Mouse (Mus musculus): ENCODE results near the gene Mdm2. TPM values are rescaled to one million over a fixed set of nuclear protein-coding genes. Genes with fewer than 3 reads are reported as not detected.

Mdm2 gene
- polyA plus RNA-seq, 1 experiment from 2014 or later = 22.0 TPM

DNA sequence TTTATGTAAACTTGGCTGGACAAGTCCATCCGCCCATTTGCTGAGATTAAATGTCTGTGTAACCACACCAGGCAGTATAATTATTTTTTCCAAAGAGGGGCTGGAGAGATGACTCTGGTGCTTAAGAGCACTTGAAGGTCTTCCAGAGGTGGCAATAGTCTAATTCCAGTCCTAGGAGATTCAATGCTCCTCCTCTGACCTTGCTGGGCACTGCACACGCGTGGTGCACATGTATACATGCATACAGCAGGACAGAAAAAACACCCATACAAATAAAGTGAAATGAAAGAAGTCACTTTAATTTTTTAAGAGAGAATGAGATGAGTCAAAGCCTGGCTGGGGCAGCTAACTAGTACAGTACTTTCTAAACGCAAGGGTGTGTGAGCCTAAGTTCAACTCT, 10.6 kb downstream of the Mdm2 start:
- H3K4me3 ChIP-seq (replicated peaks; ENCODE audit: low read depth, low read length) = no peak overlapping the region
- H3K9me3 ChIP-seq (replicated peaks; ENCODE audit: low read length) = no peaks in the 10 kb centered on the region
- WGBS = 96% methylated on average over 4 of the region's 4 CpGs
- no peak overlapping the region for H3K9ac ChIP-seq (ENCODE audit: low read depth, low read length)
- no peak overlapping the region for H3K4me2 ChIP-seq (ENCODE audit: low read length)
- no peak overlapping the region for H3K27ac ChIP-seq
- H3K27me3 ChIP-seq (ENCODE audit: insufficient read depth, low read length) = no peaks in the 10 kb centered on the region
- peaks cover 73% of the 10 kb centered on the region for H3K36me3 ChIP-seq (ENCODE audit: insufficient read depth, low read length)
- DNase-seq (ENCODE audit: low spot score) (no peak), ATAC-seq (replicated peaks; ENCODE audit: low FRiP score, low read depth) (no peak)
- no peak for TF ChIP-seq CTCF (IDR thresholded peaks at IDR 0.05; ENCODE audit: low read depth)
- H3K4me1 ChIP-seq (replicated peaks; ENCODE audit: insufficient read depth, low read length) = no peaks in the 10 kb centered on the region

DNA sequence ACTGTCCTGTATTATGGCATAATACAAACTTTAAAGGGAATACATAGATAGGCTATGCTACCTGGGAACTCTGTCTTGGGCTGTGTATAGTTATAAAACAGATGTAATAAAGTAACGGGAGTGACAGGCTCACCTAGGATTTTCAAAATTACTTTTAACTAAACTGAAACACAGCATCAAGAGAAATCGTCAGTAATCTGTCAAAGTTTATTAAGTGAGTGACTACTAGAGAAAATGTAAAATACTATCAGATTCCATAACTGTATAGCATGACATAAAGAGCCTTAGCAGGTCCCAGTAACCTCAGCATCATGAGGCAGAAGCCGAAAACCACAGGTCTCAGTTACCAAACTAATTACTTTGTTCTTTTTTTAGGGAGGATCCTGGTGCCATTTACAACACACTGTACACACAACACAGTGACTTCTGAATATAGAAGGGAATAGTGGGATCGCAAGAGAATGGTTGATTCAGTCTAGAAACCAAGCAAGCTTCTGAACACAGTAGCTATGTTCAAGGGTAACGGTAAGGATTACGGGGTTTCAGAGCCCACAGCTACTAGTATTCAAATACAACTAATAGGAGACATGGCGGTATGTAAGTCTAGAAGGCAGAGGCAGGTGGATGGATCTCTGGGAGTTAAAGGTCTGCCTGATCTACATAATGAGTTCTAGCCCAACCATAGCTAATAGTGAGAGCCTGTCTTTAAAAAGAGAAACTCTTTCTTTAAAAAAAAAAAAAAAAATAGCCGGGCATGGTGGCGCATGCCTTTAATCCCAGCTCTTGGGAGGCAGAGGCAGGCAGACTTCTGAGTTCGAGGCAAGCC, 12.0 kb downstream of the Mdm2 start:
- no peak for TF ChIP-seq CTCF (IDR thresholded peaks at IDR 0.05; ENCODE audit: low read depth)
- Histone ChIP-seq H3K9me3 (replicated peaks; ENCODE audit: low read length) (no peaks in the 10 kb centered on the region), H3K4me1 (replicated peaks; ENCODE audit: insufficient read depth, low read length) (no peaks in the 10 kb centered on the region), H3K4me3 (replicated peaks; ENCODE audit: low read depth, low read length) (no peak overlapping the region), H3K27ac (no peak overlapping the region), H3K9ac (ENCODE audit: low read depth, low read length) (no peak overlapping the region), H3K36me3 (ENCODE audit: insufficient read depth, low read length) (peaks cover 70% of the 10 kb centered on the region), H3K4me2 (ENCODE audit: low read length) (no peak overlapping the region), H3K27me3 (ENCODE audit: insufficient read depth, low read length) (no peaks in the 10 kb centered on the region)
- 95% methylated on average over 10 of the region's 10 CpGs for WGBS
- DNase-seq (ENCODE audit: low spot score) (no peak), ATAC-seq (replicated peaks; ENCODE audit: low FRiP score, low read depth) (no peak)

DNA sequence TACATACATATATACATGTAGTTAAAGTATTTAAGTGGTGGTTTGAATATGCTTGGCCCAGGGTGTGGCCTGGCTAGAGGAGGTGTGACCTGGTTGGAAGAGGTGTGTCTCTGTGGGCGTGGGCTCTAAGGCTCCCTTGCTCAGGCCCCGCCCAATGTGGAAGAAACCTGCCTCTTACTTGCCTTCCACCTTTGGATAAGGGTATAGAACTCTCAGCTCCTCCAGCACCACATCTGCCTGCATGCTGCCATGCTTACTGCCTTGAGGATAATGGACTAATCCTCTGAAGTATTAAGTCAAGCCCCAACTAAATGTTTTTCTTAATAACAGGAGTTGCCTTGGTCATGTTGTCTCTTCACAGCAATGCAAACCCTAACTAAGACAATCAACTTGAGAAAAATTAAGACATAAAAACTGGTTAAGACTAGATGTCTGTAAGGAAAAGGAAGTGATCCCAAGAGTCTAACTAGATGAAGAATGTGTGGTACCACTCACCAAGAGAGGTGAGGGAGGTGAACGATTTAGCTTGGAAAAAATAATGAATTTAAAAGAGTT, 12.9 kb downstream of the Mdm2 start:
- Histone ChIP-seq H3K4me3 (replicated peaks; ENCODE audit: low read depth, low read length) (no peak overlapping the region), H3K9ac (ENCODE audit: low read depth, low read length) (no peak overlapping the region), H3K27ac (no peak overlapping the region), H3K4me1 (replicated peaks; ENCODE audit: insufficient read depth, low read length) (no peaks in the 10 kb centered on the region), H3K36me3 (ENCODE audit: insufficient read depth, low read length) (peaks cover 64% of the 10 kb centered on the region), H3K27me3 (ENCODE audit: insufficient read depth, low read length) (no peaks in the 10 kb centered on the region), H3K9me3 (replicated peaks; ENCODE audit: low read length) (no peaks in the 10 kb centered on the region), H3K4me2 (ENCODE audit: low read length) (no peak overlapping the region)
- no peak for ATAC-seq (replicated peaks; ENCODE audit: low FRiP score, low read depth)
- DNase-seq (ENCODE audit: low spot score) = no peak
- WGBS = 96% methylated on average over 3 of the region's 3 CpGs
- TF ChIP-seq CTCF (IDR thresholded peaks at IDR 0.05; ENCODE audit: low read depth) = no peak

DNA sequence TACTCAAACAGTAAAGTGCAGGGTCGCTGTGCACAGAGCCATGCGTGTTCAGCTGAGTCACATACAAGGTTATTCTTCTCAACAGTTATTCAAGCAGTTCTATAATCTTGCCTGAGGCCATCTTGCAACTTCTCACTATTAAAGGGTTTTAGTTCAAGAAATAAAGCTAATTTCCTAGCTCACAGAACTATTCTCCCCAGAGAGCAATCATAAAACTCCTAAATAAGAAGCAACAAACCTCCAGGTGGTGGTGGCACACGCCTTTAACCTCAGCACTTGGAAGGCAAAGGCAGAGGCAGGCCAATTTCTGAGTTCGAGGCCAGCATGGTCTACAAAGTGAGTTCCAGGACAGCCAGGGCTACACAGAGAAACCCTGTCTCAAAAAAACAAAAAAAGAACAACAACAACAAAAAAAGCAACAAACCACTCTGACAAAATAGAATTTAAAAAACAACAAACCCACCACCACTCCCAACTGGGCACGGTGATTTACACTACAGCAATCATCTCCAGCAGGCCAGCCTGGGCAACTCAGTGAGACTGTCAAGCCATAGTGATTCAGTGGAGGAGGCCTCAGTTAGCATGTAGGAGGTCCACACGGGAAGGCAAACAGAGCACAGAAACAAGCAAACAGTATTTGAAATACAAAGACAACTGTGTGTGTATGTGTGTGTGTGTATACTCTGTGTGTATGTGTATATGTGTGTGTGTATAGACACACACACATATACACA, 13.6 kb downstream of the Mdm2 start:
- 93% methylated on average over 6 of the region's 6 CpGs for WGBS
- Histone ChIP-seq H3K4me3 (replicated peaks; ENCODE audit: low read depth, low read length) (no peak overlapping the region), H3K4me2 (ENCODE audit: low read length) (no peak overlapping the region), H3K9ac (ENCODE audit: low read depth, low read length) (no peak overlapping the region), H3K36me3 (ENCODE audit: insufficient read depth, low read length) (peaks cover 68% of the 10 kb centered on the region), H3K4me1 (replicated peaks; ENCODE audit: insufficient read depth, low read length) (no peaks in the 10 kb centered on the region), H3K27me3 (ENCODE audit: insufficient read depth, low read length) (no peaks in the 10 kb centered on the region), H3K9me3 (replicated peaks; ENCODE audit: low read length) (no peaks in the 10 kb centered on the region), H3K27ac (no peak overlapping the region)
- no peak for TF ChIP-seq CTCF (IDR thresholded peaks at IDR 0.05; ENCODE audit: low read depth)
- ATAC-seq (replicated peaks; ENCODE audit: low FRiP score, low read depth) (no peak), DNase-seq (ENCODE audit: low spot score) (no peak)

DNA sequence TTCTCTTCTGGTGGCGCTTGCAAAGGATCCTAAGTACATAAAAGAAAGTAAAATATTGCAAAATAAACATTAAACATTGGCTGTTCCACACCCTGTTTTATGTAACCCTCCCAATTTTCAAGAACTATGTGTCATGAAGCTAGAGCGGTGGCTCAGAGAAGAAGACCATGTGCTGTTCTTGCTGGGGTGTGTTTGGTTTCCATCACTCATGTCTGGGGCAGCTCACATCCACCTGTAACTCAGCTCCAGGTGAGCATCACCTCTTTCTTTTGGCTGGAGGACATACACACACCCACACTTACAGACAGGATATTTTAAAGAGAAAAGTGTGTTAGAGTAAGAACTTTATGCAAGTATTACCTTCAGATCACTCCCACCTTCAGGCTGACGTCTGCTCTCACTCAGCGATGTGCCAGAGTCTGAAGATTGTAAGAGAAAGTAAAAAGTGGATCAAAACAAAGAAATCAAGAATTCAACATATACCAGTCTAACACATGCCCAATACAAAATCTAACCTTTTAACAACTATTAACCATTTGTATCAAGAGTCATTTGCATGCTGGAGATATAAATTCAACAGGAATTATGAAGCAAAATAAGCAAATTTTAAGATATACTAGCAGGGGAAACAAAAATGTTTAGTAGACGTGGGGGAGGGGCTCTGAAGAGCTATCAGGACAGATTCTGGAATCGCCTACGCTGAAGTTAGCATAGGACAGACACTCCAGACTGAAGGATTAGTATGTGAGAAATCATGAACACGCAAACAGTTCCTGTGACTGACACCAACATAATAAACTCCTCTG, 14.3 kb downstream of the Mdm2 start:
- Histone ChIP-seq H3K36me3 (ENCODE audit: insufficient read depth, low read length) (peaks cover 68% of the 10 kb centered on the region), H3K9ac (ENCODE audit: low read depth, low read length) (no peak overlapping the region), H3K4me2 (ENCODE audit: low read length) (no peak overlapping the region), H3K4me3 (replicated peaks; ENCODE audit: low read depth, low read length) (no peak overlapping the region), H3K27me3 (ENCODE audit: insufficient read depth, low read length) (no peaks in the 10 kb centered on the region), H3K27ac (no peak overlapping the region), H3K9me3 (replicated peaks; ENCODE audit: low read length) (no peaks in the 10 kb centered on the region), H3K4me1 (replicated peaks; ENCODE audit: insufficient read depth, low read length) (no peaks in the 10 kb centered on the region)
- DNase-seq (ENCODE audit: low spot score) (no peak), ATAC-seq (replicated peaks; ENCODE audit: low FRiP score, low read depth) (no peak)
- 92% methylated on average over 8 of the region's 8 CpGs for WGBS
- TF ChIP-seq CTCF (IDR thresholded peaks at IDR 0.05; ENCODE audit: low read depth) = no peak

DNA sequence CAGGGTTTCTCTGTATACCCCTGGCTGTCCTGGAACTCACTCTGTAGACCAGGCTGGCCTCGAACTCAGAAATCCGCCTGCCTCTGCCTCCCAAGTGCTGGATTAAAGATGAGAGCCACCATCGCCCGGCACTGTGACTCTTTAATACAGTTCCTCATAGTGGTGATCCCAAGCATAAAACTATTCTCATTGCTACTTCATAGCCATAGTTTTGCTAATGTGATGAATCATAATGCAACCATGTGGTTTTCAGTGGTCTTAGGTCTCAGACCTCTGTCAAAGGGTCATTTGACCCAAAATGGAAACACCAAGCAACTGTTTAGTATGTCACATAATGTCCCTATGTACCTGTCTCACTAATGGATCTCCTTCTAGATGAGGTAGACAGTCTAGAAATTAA, 15.0 kb downstream of the Mdm2 start:
- Histone ChIP-seq H3K9ac (ENCODE audit: low read depth, low read length) (no peak overlapping the region), H3K27ac (no peak overlapping the region), H3K36me3 (ENCODE audit: insufficient read depth, low read length) (peaks cover 74% of the 10 kb centered on the region), H3K4me2 (ENCODE audit: low read length) (no peak overlapping the region), H3K4me1 (replicated peaks; ENCODE audit: insufficient read depth, low read length) (no peaks in the 10 kb centered on the region), H3K27me3 (ENCODE audit: insufficient read depth, low read length) (no peaks in the 10 kb centered on the region), H3K9me3 (replicated peaks; ENCODE audit: low read length) (no peaks in the 10 kb centered on the region), H3K4me3 (replicated peaks; ENCODE audit: low read depth, low read length) (no peak overlapping the region)
- ATAC-seq (replicated peaks; ENCODE audit: low FRiP score, low read depth) (no peak), DNase-seq (ENCODE audit: low spot score) (no peak)
- 97% methylated on average over 4 of the region's 4 CpGs for WGBS
- no peak for TF ChIP-seq CTCF (IDR thresholded peaks at IDR 0.05; ENCODE audit: low read depth)
